Mouse (Mus musculus) T-helper 17 cell (primary cell): ENCODE results near the gene Gria4.

Experiments
- in situ Hi-C, 2 experiments: fragments of 300-600 bp; cut with MboI, MseI; formaldehyde crosslinking; loops; 1 replicate in 1 of 2; 2 replicates in 1 of 2; pipeline ENCODE4 v1.15.1; 2025; ENCODE audit warnings: high pct_unique_total_duplicates in 2 of 2

Gene Gria4

GRCm38 (mm10) chr9:4601788-4602187 lies 194.2 kb downstream of the Gria4 start:
- in situ Hi-C loops: no loop called here

- in situ Hi-C loops: no loop called here
Observed at GRCm38 (mm10) chr9:4573596-4573995, 222.4 kb downstream of the Gria4 start.

- in situ Hi-C loops: no loop called here
Observed at GRCm38 (mm10) chr9:4555415-4555959, 240.5 kb downstream of the Gria4 start.

GRCm38 (mm10) chr9:4539218-4539617 lies 256.8 kb downstream of the Gria4 start:
- in situ Hi-C loops: no loop called here

GRCm38 (mm10) chr9:4536514-4537150 lies 259.4 kb downstream of the Gria4 start:
- in situ Hi-C loops: no loop called here

GRCm38 (mm10) chr9:4514563-4514885 lies 281.5 kb downstream of the Gria4 start:
- in situ Hi-C loops: no loop called here

GRCm38 (mm10) chr9:4513796-4514562 lies 282.1 kb downstream of the Gria4 start:
- in situ Hi-C loops: no loop called here

GRCm38 (mm10) chr9:4506086-4506485 lies 289.9 kb downstream of the Gria4 start:
- in situ Hi-C loops: loop anchor here in 1 of 2 experiments (10.0 kb wide), 1 partner anchor 1499 kb away; no protein-coding TSS in a partner anchor

- in situ Hi-C loops: loop anchor here in 1 of 2 experiments (10.0 kb wide), 1 partner anchor 1500 kb away; no protein-coding TSS in a partner anchor
Observed at GRCm38 (mm10) chr9:4505087-4505486, 290.9 kb downstream of the Gria4 start.

GRCm38 (mm10) chr9:4486428-4486827 lies 309.6 kb downstream of the Gria4 start:
- in situ Hi-C loops: no loop called here

- in situ Hi-C loops: no loop called here
Observed at GRCm38 (mm10) chr9:4484502-4484901, 311.5 kb downstream of the Gria4 start.

GRCm38 (mm10) chr9:4470791-4471190 lies 325.2 kb downstream of the Gria4 start:
- in situ Hi-C loops: no loop called here

GRCm38 (mm10) chr9:4459456-4460070 lies 336.5 kb downstream of the Gria4 start:
- in situ Hi-C loops: no loop called here

- in situ Hi-C loops: no loop called here
Observed at GRCm38 (mm10) chr9:4458193-4458592, 337.8 kb downstream of the Gria4 start.

GRCm38 (mm10) chr9:4457644-4458043 lies 338.4 kb downstream of the Gria4 start:
- in situ Hi-C loops: no loop called here

- in situ Hi-C loops: no loop called here
Observed at GRCm38 (mm10) chr9:4442908-4443307, 353.1 kb downstream of the Gria4 start.

- in situ Hi-C loops: loop anchor here in 1 of 2 experiments (25.0 kb wide), 1 partner anchor 638 kb away; no protein-coding TSS in a partner anchor
Observed at GRCm38 (mm10) chr9:4400801-4401200, 395.2 kb downstream of the Gria4 start.

- in situ Hi-C loops: loop anchor here (5.0 kb wide), 3 partner anchors 69 to 1034 kb away; partner anchors contain the start of genes Aasdhppt (in 2 of the 2), Kbtbd3 (in 2 of the 2) and Cwf19l2 (in 1 of the 2)
Observed at GRCm38 (mm10) chr9:4376640-4377120, 419.4 kb downstream of the Gria4 start.

- in situ Hi-C loops: loop anchor here (5.0 kb wide), 3 partner anchors 69 to 1034 kb away; partner anchors contain the start of genes Aasdhppt (in 2 of the 2), Kbtbd3 (in 2 of the 2) and Cwf19l2 (in 1 of the 2)
Observed at GRCm38 (mm10) chr9:4375828-4376639, 420.0 kb downstream of the Gria4 start, which contains the start of gene Msantd4. Gene Msantd4, plus strand, starts transcription at chr9:4376562.
